Mouse (Mus musculus) WW6 (cell line): ENCODE measurements at regions not wholly inside any gene's neighbourhood (a gene's known extent, or its start where the extent isn't known, plus 50 kb on each side); places are given as distances from the start of the nearest gene placed in this dataset.

Source experiments
- DNase-seq: peaks from one replicate; pipeline ENCODE4 v3.0.0-alpha.2; 2013; ENCODE audit warnings: low read depth, low spot score

DNA sequence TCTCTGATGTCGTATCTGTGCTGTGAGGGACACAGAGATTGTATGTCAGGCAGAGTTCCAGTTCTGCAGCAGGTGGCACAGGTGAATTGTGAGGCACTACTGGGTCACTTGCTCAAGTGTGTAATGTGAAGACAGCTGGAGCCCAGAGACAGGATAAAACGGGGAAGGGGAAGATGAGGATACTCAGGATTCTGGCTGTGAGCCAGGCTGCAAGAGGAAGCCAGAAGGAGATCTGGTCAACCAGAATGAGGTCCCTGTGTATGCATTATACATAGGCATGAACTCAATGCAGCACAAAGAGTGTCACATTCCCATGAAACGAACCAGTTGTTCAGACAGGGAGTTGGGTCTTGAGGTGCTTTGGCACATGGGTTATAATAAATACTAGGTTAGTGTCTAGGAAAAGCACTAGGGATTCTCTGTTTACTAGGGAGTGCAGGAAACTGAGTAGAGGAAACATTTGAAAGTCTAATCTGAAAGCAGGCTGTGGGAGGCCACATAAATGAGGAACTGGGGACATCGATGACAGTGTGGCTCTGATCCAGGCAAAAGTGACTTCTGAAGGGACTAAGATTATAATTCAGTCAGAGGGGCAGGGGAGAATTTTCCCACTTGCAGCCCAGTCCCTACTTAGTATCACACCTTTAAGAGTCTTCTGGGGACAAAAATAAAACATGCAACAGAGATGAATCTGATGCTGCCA is 109.9 kb upstream of the Rxfp2 start:
- DNase-seq, result no peak

DNA sequence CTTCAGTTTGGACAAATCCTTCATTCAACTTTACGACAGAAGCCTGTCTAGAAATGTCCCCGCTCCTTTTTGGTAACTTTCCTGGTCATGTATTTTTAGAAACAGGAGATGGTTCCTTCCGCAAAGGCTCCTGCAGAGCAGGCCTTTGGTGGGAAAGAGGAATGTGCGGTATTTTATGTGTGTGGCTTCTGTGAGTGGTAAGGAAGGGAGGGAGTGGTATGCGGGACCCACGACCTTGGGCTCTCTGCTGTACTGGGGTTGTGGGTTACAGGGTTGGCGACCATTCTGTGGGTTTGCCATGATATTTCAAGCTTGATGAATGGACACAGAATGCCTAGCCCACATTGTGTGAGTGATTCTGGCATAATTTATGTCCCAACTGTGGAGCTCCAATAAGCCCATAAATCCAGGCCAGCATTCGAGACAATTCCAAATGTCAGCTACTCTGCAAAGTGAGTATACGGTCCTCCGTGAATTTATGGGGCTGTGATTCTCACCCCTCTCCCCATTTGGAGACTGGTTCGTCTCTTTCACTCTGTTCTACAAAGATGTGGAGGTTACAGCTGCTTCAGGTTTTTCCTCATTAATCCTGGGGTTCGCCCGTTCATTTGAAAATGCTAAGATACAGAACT is 109.3 kb upstream of the Rxfp2 start:
- DNase-seq, result no peak

DNA sequence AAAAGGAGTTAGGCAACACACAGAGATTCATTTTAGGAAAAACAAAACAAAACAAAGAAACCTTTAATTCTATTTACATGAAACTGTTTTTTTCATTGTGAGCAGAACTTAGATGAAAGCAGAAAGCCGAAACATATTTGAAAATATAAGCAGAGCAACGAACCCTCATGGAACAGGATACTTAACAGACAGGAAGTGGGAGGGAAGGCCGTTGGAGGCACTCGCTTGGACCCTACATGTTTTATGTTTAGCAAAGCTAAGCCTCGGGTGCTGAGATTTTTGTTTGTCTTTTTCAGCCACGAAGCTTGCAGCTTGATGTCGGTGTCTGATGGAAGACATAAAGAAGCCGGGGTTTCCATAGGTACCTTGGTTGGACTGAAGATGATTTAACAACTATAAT is 108.5 kb upstream of the Rxfp2 start:
- DNase-seq, result no peak

DNA sequence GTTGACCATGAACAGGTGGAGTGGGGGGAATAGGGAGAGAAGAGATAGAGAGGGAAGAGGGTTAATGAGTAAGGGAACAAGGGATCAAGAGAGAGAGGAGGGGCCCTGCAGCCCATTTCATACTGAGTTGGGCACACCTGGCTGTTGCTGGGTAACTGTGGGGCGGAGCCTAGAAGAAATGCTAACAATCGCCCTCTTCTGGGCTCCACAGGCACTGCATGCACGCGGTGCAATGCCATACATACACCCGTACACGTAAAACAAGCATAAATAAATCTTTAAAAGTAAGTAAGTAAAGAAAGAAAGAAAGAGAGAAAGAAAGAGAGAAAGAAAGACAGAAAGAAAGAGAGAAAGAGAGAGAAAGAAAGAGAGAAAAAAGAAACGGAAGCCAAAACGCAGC is 106.5 kb upstream of the Rxfp2 start:
- peak; percentile 38 for DNase-seq

DNA sequence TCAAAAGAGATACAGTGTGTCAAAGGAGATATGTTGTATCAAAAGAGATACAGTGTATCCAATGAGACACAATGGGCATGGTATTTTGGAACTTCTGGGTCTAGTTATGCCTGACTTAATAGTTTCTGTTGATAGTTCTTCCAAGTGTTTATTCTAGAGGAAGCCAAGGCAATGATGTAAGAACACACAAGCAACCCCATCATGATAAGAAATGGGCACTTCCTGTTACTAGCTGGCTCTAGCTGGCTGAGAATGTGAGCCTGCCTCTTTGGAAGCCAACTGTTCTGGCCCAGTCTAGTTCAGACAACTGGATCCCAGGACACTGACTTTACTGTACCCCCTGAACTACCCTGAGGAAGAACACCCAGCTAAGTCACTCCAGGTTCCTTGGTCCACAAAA is 102.7 kb upstream of the Rxfp2 start:
- no peak for DNase-seq

DNA sequence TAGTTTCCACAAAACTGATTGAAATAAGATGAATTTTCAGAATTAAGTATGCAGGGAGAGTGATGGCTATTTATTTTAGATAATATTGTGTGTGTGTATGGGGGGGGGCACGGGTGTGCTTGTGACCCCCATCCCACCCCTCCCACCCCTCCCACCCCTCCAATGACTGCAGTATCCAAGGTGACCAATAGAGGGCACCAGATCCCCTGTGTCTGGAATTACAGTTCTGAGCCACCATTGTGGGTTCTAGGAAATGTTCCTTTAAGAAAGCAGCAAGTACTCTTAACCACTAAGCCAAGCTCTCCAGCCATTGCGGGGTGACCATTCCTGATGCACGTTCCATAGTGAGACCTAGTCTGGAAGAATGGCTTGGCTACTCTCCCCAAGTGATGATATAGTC is 101.1 kb upstream of the Rxfp2 start:
- no peak for DNase-seq

DNA sequence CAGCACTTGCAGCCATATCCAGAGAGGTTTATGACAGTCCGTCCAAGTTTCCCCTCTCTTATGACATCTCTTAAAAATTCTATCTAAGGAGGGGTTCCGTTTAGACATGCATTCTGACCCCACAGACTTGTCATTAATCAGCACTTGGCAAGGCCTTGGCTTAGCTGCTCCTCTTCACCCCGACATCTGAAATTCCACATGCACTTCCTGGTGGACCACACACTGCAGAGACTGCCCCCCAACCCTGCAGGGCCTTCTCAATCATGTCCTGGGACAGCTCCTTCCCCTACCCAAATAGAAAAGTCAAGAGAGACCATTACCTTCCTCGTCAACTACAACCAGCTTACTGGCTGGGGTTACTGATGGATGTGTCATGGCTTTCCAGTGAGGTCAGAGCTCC is 99.4 kb upstream of the Rxfp2 start:
- no peak for DNase-seq

DNA sequence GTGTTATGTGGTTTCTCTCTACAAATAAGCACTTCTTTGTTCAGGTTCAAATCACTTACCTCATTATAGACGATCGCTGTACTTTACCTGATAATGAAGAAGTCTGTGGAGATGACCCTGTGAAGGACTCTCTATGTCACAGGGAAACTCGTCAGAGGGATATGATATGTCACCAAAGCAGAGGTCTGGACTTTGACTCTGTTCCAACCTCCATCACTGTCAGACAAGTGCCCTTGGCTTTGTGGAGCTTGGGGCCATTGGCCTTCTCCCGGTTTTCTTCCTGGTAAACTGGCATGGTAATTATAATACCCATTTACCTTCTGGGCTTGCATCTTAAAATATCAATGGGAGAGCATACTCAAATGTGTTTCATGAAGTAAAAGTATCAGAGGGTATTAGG is 98.1 kb upstream of the Rxfp2 start:
- DNase-seq, result no peak

DNA sequence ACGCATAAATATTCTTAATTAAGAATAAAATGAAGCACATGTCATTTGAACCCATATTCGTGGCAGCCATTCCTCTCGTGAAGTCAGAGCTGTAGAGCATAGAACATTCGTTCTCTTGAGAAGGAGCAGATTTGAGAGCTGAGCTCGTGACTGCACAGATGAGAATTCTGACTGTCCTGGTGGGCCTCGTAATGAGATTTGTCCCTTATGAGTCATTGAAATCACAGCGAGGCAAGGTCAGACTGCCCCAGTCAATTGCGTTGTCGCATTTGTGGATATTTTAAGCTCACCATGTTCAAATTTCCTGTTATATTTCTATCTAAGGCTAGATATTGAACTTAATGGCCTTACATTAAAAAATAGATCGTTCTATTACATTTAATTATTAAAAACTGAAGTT is 94.0 kb upstream of the Rxfp2 start:
- DNase-seq, result no peak

DNA sequence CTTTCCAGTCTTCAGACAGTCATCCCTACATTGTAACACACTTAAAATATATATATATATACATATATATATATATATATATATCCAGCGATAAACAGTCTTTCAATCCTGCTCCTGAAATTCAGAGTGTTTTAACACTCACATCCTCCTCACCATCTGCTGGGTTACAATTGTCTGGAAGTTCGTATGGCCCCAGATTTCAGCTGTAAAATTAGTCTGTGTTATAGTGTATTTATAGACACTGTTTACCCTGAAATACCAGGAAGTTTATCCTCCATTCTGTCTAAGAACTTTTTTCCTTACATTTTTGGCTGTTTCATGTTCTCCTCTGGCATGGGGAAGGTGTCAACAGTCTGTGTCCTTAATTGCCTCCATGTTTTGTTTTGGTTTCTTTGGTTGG is 91.7 kb upstream of the Rxfp2 start:
- DNase-seq, result no peak

DNA sequence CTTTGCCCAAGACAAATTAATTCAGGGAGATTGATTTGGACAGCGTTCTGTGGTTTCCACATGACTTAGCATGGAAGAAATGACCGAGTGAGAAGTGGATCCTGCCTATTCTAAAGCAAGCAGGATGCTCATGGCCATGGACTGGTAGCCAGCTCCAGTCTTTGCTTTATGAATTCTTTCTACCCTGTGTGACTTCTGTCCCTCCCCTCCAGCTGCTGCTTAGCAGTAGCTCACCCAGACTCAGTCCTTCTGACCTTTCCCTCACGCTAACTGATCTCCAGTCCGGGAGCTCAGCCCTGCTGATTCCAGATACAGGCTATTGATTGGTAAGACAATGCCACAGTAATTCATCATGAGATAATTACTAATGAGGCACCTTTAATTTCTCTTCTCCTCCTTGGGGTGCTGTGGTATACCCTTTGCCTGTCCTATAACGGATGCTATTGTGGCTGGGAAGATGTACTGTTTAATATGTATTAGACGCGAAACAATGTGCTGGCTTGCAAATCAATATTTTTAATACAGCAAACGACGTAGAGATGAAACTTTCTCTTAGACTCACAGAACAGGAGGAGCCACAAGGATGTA is 86.8 kb upstream of the Rxfp2 start:
- no peak for DNase-seq

DNA sequence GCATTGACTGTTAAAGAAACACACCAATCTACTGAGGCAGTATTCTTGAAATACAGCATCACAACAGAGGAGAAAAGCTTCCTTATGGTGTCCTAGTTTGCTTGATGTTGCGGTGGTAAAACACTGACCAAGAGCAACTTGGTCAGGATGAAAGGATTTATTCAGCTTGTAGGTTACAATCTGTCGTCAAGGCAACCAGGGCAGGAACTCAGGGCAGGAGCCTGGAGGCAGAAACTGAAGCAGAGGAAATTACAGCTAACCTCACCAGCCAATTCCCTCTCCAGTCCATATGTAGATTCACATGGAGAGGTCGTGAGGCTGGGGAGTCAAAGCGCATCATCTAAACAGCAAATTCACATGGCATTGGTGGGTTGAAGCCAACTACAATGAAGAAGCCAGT is 86.3 kb upstream of the Rxfp2 start:
- no peak for DNase-seq

DNA sequence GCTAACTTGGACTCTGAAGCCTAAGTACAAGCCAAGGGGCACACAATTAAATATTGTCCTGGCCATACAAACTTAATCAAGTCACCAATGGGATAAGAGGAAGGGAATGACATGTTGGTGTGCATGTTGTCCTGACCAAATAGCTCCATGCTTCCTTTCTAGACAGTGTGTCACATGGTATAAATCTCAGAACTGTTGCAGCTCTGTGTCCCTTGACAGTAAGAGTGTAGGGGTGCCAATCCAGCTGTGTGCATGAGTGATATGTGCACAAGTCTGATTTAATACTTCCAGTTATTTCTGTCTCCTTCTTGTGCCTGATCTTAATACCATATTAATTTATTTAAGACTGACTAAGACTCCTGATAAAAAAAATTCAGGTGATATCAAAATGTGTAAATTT is 72.8 kb upstream of the Rxfp2 start:
- DNase-seq, result no peak

DNA sequence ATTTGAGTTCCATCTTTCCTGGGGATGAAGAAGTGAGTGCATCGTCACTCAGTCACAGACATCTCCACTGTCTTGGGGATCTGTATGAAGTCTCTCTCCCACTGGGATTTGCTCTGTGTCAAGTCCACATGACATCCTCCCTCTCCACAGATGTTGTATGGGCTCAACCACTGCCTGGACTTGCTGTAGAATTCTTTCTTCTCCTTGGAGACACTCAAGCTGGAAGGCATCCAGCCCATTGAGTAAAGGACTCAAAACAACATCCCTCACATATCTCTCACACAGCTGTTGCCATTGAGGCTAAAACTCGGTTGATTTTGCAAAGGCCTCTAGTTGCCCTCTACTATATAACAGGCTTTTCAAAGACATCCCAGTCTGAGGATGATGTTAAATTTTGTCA is 71.0 kb upstream of the Rxfp2 start:
- no peak for DNase-seq

DNA sequence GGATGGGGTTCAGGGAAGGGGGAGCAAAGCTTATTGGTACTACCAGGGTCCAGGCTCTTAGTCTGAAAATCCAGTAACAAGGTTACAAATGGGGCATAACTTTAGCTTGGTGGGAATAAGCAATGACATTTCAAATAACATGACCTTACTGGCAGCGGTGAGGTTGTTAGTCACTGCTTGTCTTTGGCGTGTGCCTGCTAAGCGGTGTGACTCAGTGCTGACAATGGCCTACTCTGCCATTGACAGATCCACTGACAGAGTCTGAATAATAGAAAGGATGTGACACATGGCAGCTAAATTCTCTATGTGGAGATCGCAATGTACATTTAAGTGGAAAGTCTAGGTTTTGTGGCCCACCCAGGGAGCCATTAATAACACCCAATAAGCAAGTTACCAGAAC is 61.5 kb upstream of the Rxfp2 start:
- no peak for DNase-seq

DNA sequence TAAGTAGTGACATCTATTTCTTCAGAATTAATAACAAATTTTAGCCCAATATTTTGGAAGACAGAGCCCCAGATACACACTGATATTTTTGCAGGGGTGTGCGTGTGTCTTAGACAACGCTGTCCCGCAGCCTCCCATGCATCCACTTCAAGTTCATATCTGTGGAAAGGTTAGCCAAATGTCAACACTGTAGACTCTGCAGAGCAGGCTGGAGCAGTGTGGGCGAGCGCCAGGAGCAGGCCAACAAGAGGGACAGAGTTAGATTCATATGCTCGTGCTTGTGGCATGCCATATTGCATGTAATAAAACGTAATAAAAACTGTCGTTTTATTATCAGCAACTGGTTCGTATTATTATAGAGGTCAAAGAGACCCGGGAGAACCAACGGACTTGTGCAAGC is 57.3 kb upstream of the Rxfp2 start:
- DNase-seq, result no peak

DNA sequence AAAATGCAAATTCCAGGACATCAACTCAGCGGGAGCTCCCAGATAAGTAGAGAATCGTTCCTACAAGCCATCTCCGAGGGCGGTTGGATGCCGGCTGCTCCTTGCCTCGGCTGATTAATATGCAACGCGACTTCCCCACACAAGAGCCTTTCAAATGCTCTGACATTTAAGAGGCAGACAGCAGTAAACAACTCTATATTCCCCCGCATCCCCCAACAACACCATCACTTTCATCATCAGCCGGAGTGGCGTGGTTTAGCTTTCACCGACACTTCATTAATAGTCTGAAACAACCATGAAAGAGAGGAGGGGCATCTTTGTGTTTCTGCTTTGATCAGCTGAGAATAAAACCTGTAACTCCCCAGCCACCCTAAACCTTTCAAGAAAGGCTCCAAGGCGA is 53.7 kb upstream of the Rxfp2 start:
- no peak for DNase-seq
